Mouse (Mus musculus) embryonic fibroblast, embryonic 13.5 days (primary cell): Measurements from ENCODE around the gene Abca1. TPM values are rescaled to one million over a fixed set of nuclear protein-coding genes. Genes with fewer than 3 reads are reported as not detected.

ENCODE experiments used
- H3K27ac ChIP-seq: 2 replicates; pipeline ENCODE4 v1.5.1; 2012; ENCODE audit warnings: low read length, control low read depth, inconsistent platforms; ENCODE audit not compliant: insufficient read depth
- H3K4me1 ChIP-seq: 2 replicates; pipeline ENCODE4 v1.6.1; 2011; ENCODE audit warnings: low read length; ENCODE audit not compliant: control insufficient read depth, insufficient read depth
- H3K4me3 ChIP-seq: 2 replicates; pipeline ENCODE4 v1.5.1; 2011; ENCODE audit warnings: mild to moderate bottlenecking, control low read depth, low read length; ENCODE audit not compliant: insufficient read depth
- CTCF ChIP-seq: IDR thresholded peaks from 2 replicates; pipeline ENCODE4 v1.5.1; 2011; ENCODE audit warnings: mild to moderate bottlenecking, control low read depth, low read length, moderate library complexity, borderline replicate concordance; ENCODE audit not compliant: insufficient read depth
- POLR2A ChIP-seq: IDR thresholded peaks from 2 replicates; pipeline ENCODE4 v1.6.1; 2011; ENCODE audit warnings: low read depth, mild to moderate bottlenecking, control low read depth, low read length, moderate library complexity
- polyA plus RNA-seq: library from polyadenylated mRNA; stranded (reverse); fragments of >200 nt; gene quantifications from 2 replicates; pipeline ENCODE4 v1.2.4, GENCODE M21; 2011; ENCODE audit warnings: low read depth; ENCODE audit not compliant: missing spikeins, insufficient read length

The Abca1 gene
- polyA plus RNA-seq, 1 experiment = 20.4 TPM

- TF ChIP-seq CTCF = no peak
- TF ChIP-seq POLR2A = no peak
- Histone ChIP-seq H3K4me1 (no peaks in the 10 kb centered on the region), H3K27ac (no peak overlapping the region), H3K4me3 (no peak overlapping the region)
Observed at GRCm38 (mm10) chr4:53078793-53079310, 80.8 kb downstream of the Abca1 start.

GRCm38 (mm10) chr4:53076788-53077350, 82.8 kb downstream of the Abca1 start:
- Histone ChIP-seq H3K4me3 (no peak overlapping the region), H3K4me1 (no peaks in the 10 kb centered on the region), H3K27ac (no peak overlapping the region)
- no peak for TF ChIP-seq CTCF
- no peak for TF ChIP-seq POLR2A

- Histone ChIP-seq H3K27ac (no peak overlapping the region), H3K4me3 (no peak overlapping the region), H3K4me1 (no peaks in the 10 kb centered on the region)
- TF ChIP-seq POLR2A (no peak), CTCF (no peak)
Observed at GRCm38 (mm10) chr4:53073025-53073424, 86.7 kb downstream of the Abca1 start.

- TF ChIP-seq CTCF = no peak
- TF ChIP-seq POLR2A = no peak
- Histone ChIP-seq H3K4me3 (no peak overlapping the region), H3K27ac (no peak overlapping the region), H3K4me1 (no peaks in the 10 kb centered on the region)
Observed at GRCm38 (mm10) chr4:53062301-53063008, 97.2 kb downstream of the Abca1 start.

- Histone ChIP-seq H3K4me1 (no peaks in the 10 kb centered on the region), H3K4me3 (no peak overlapping the region), H3K27ac (no peak overlapping the region)
- TF ChIP-seq CTCF (no peak), POLR2A (no peak)
Observed at GRCm38 (mm10) chr4:53046238-53047022, 113.3 kb downstream of the Abca1 start.

GRCm38 (mm10) chr4:53045807-53046206, 113.9 kb downstream of the Abca1 start:
- H3K4me3 ChIP-seq = no peak overlapping the region
- no peak for TF ChIP-seq CTCF
- TF ChIP-seq POLR2A = no peak
- H3K27ac ChIP-seq = no peak overlapping the region
- H3K4me1 ChIP-seq = no peaks in the 10 kb centered on the region

GRCm38 (mm10) chr4:53043819-53044218, 115.9 kb downstream of the Abca1 start:
- Histone ChIP-seq H3K27ac (no peak overlapping the region), H3K4me1 (no peaks in the 10 kb centered on the region), H3K4me3 (no peak overlapping the region)
- no peak for TF ChIP-seq POLR2A
- TF ChIP-seq CTCF = no peak

- Histone ChIP-seq H3K27ac (no peak overlapping the region), H3K4me1 (no peaks in the 10 kb centered on the region), H3K4me3 (no peak overlapping the region)
- no peak for TF ChIP-seq POLR2A
- TF ChIP-seq CTCF = no peak
Observed at GRCm38 (mm10) chr4:53030326-53030948, 129.3 kb downstream of the Abca1 start.

- H3K27ac ChIP-seq = no peak overlapping the region
- TF ChIP-seq POLR2A (no peak), CTCF (no peak)
- H3K4me1 ChIP-seq = no peaks in the 10 kb centered on the region
- H3K4me3 ChIP-seq = no peak overlapping the region
Observed at GRCm38 (mm10) chr4:53027811-53028210, 131.9 kb downstream of the Abca1 start.

GRCm38 (mm10) chr4:53024397-53024796, 135.3 kb downstream of the Abca1 start:
- no peak for TF ChIP-seq POLR2A
- no peak for TF ChIP-seq CTCF
- no peaks in the 10 kb centered on the region for H3K4me1 ChIP-seq
- H3K4me3 ChIP-seq = no peak overlapping the region
- no peak overlapping the region for H3K27ac ChIP-seq
